Mouse (Mus musculus) ovary, postnatal 10 days (tissue): ENCODE data around the gene Armt1.
A peak's percentile ranks its signal among the peaks of the same experiment; 100 is the strongest.
"Not testable (repeated sequence)": the region's sequence is repeated elsewhere in the genome, so short reads cannot be mapped to it uniquely, and the experiment has no call there.

ENCODE experiments used
- DNase-seq: peaks from one replicate; pipeline ENCODE4 v3.0.0; 2022; ENCODE audit warnings: low spot score

Armt1 gene

DNA sequence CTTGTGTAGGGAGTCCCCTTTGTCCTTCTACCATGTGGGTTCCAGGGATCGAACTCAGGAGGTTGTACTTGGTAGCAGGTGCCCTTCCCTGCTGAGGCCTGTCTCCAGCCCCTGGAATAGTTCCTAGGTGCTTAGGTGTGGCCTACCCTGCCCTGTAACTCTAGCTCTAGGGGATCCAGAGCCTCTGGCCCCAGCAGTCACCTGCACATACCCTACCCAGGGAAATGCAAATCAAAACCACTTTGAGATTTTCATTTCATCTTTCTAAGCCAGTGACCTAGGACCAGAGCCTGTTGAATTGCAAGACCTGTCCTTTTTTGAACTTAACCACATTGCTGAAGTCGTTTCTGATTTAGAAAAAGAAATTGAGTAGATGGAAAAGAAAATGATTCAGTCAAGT, 1.6 kb downstream of the Armt1 start:
- not testable (repeated sequence) for DNase-seq

GRCm38 (mm10) chr10:4435416-4435815, 3.1 kb downstream of the Armt1 start:
- DNase-seq = no peak

GRCm38 (mm10) chr10:4456409-4456808, 24.1 kb downstream of the Armt1 start:
- no peak for DNase-seq

GRCm38 (mm10) chr10:4460201-4460600, 27.9 kb downstream of the Armt1 start:
- no peak for DNase-seq

DNA sequence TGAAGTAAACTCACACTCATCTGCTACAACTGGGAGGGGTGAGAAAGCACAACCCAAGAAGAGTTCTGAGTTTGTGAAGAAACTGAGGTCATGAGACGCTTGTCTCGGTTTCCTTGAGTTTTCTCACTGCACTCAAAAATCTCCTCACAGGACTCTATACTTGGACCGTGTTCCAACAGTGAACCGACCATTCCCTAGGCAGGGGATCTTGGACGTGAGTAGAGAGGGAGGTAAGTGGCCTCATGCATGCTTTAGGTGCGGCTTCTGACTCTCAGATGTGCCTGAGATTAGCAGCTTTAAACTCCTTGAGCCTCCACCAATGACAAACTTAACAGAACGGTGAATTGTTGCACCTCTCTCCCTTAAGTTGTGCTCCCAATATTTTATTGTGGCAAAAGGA, 33.5 kb downstream of the Armt1 start:
- DNase-seq = no peak

GRCm38 (mm10) chr10:4469406-4469805, 37.1 kb downstream of the Armt1 start:
- DNase-seq = no peak

- DNase-seq = no peak
Observed at GRCm38 (mm10) chr10:4473591-4473993, 41.3 kb downstream of the Armt1 start.

- DNase-seq = no peak
Observed at GRCm38 (mm10) chr10:4475431-4475830, 43.2 kb downstream of the Armt1 start.

DNA sequence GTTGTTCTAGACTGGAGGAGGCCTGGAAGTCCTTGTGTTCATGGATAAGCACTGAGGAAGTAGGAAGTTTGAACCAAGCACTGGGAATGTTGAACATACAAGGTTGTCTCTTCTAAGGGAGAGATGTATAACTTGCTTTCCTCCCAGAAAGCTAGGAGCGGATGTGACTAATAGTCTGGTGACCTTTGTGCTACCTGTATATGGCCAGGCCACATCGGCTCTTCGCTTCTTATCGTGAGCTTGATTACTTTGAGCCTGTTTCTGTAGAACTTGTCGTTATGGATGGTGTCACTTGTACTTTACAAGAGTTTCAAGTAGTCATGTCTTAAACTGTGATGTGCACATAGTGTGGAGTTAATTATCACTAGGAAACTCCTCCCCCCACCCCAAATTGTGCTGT, 44.3 kb downstream of the Armt1 start:
- DNase-seq = no peak

DNA sequence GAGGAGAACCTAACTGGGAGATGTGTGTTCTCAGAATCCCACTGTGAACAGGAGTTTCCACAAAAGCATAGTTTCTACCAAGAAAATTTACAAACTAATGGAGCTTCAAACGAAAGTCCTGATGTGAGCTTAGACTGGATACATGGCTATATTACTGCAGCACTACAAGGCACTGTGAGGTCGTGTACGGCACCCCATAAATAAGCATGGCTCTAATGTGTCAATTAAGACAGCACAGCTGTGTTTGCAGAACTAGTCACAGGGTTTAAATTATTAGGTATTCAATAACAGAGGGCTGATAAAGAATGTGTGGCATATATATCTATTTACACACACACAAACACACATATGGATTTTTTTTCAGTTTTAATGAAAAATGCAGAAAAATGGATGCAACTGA, 48.7 kb downstream of the Armt1 start:
- no peak for DNase-seq

DNA sequence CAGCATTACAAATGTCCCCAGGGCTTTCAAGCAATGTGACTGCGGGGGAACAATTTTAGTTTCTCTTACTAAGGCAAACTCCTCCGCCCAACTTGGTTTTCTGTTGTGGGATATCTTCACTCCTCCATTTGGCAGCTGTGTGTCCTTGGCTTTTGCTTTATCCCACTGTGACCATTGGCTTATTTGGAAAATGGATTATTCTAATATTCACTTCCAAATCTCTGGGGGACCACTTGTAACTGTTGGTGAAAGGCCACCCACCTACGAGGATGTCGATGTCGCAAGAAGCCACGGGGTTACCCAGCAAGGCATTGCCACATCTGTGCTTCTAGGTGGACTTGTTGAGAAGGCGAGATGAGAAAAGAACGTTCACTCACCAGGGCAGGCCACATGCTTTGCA, 49.4 kb downstream of the Armt1 start:
- peak; percentile 7 for DNase-seq

DNA sequence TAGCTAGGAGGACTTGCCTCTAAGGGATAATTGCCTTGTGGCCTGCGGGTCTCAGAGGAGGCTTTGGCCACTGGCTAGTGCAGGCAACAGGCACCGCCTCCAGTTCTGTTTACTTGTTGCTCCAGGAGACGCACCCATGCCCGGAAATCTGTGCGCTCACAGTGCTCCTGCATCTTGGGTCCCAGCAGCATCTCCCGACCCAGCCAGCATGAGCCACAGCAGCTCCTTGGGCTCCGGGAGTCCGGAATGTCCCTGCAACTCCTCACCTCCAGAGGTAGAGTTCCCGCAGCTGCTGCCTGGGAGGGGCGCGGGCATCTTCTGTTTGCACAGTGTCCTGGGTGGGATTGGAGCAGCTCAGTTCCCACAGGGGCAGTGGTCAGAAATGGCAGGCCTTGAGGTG, 50.1 kb downstream of the Armt1 start, which contains the start of gene Ccdc170:
Ccdc170 (plus strand) TSS at position 148 of the 400 bp plus-strand sequence.
- DNase-seq = peak; percentile 12

DNA sequence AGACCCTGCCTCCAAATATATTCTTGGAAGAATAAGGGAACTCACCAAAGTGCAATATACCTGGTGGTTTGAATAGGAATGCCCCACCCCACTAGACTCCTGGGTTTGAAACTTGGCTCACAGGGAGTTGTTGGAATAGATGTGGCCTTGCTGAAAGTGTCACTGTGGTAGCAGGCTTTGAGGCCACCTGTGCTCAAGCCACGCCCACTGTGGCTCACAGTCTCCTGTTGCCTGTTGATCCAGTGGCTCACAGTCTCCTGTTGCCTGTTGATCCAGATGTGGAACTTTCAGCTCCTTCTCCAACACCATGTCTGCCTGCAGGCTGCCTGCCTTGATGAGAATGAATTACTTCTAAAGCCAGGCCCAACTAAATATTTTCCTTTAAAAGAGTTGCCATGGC, 51.6 kb downstream of the Armt1 start:
- no peak for DNase-seq

- no peak for DNase-seq
Observed at GRCm38 (mm10) chr10:4484986-4485385, 52.7 kb downstream of the Armt1 start.

GRCm38 (mm10) chr10:4489865-4490264, 57.6 kb downstream of the Armt1 start:
- no peak for DNase-seq

GRCm38 (mm10) chr10:4491281-4491680, 59.0 kb downstream of the Armt1 start:
- no peak for DNase-seq

DNA sequence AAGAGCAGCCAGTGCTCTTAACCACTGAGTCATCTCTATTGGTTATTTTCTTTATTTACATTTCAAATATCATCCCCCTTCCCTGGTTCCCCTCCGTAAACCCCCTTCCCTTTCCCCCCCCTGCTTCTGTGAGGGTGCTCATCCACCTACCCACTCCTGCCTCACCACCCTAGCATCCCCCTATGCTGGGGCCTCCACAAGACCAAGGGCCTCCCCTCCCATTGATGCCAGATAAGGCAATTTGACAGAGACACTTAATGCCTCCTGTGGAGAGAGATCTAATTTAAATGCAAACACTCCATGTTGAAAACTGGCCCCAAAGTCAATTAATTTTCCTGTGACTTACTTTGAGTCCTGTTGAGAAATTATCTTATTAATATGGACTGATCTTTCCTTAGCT, 59.8 kb downstream of the Armt1 start:
- no peak for DNase-seq

DNA sequence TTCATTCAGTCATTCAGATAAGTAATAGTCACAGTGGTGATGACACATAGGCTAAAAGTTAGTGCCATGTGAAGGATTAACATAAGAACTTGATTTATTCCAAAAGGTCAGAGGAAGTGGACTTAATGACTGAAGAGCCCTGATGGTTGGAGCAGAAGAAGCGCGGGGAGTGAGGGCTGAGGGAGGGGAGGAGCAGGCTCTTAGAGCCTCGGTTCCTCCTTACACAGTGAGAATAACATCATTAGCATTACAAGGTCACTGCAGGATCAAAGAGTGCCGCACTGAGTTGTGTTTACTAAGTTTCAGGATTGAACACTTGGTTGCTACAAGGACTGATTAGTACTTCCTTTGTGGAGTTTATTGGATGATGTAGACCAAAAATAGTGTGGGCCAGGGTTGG, 60.6 kb downstream of the Armt1 start:
- no peak for DNase-seq

GRCm38 (mm10) chr10:4503251-4503650, 71.0 kb downstream of the Armt1 start:
- DNase-seq = no peak
